Mouse (Mus musculus) CH12.LX (cell line): ENCODE measurements at regions not wholly inside any gene's neighbourhood (a gene's known extent, or its start where the extent isn't known, plus 50 kb on each side); places are given as distances from the start of the nearest gene placed in this dataset.

ENCODE experiments used
- DNase-seq: peaks from one replicate; pipeline ENCODE4 v3.0.0-alpha.2; 2013; ENCODE audit errors: extremely low read depth
- H3K27ac ChIP-seq: 2 replicates; pipeline ENCODE4 v1.5.1; 2012; ENCODE audit warnings: low read depth, mild to moderate bottlenecking, control low read depth, moderate library complexity; ENCODE audit not compliant: insufficient read depth
- H3K27me3 ChIP-seq: replicated peaks from 2 replicates; pipeline ENCODE3; 2012; ENCODE audit warnings: inconsistent platforms
- H3K36me3 ChIP-seq, 2 experiments: replicated peaks in 1 of 2; 2 replicates each; pipeline versions ENCODE3 to v1.6.1; 2012; ENCODE audit warnings: inconsistent platforms in 1 of 2, low read length in 1 of 2, mild to moderate bottlenecking in 1 of 2, mixed read lengths in 1 of 2, moderate library complexity in 1 of 2; ENCODE audit not compliant: control insufficient read depth in 1 of 2, insufficient read depth in 1 of 2
- H3K4me1 ChIP-seq, 2 experiments: 2 replicates each; pipeline ENCODE4 v1.6.1; 2012; ENCODE audit warnings: inconsistent platforms in 1 of 2, moderate library complexity in 1 of 2; ENCODE audit not compliant: insufficient read depth in 2 of 2, control insufficient read depth in 1 of 2
- H3K4me2 ChIP-seq: 2 replicates; pipeline ENCODE4 v1.6.1; 2012; ENCODE audit warnings: low read depth, mild to moderate bottlenecking, control low read depth; ENCODE audit not compliant: poor library complexity, insufficient read depth, severe bottlenecking
- H3K4me3 ChIP-seq, 3 experiments: fragments of 150-350 bp in 1 of 3; sonication (generic) in 1 of 3; replicated peaks in 1 of 3; 2 replicates each; pipeline versions ENCODE3 to v1.5.1; 2011 to 2012; ENCODE audit warnings: low read depth in 2 of 3, low read length in 2 of 3, mild to moderate bottlenecking in 2 of 3, moderate library complexity in 2 of 3, control low read depth in 1 of 3, improper control_type of control experiment in 1 of 3, inconsistent platforms in 1 of 3, mixed read lengths in 1 of 3; ENCODE audit not compliant: poor library complexity in 1 of 3
- H3K79me2 ChIP-seq: replicated peaks from 2 replicates; pipeline ENCODE4 v1.6.1; 2012; ENCODE audit warnings: mild to moderate bottlenecking, moderate library complexity; ENCODE audit not compliant: control insufficient read depth, poor library complexity, insufficient read depth, severe bottlenecking; ENCODE audit errors: extremely low read depth
- H3K9ac ChIP-seq: 2 replicates; pipeline ENCODE4 v1.6.1; 2012; ENCODE audit warnings: low read depth, mild to moderate bottlenecking, control low read depth, moderate library complexity; ENCODE audit not compliant: insufficient read depth
- H3K9me3 ChIP-seq: replicated peaks from 2 replicates; pipeline ENCODE3; 2012; ENCODE audit warnings: low read length, inconsistent platforms, mixed read lengths
- BHLHE40 ChIP-seq: IDR thresholded peaks from 2 replicates; pipeline ENCODE4 v1.6.1; 2011; ENCODE audit warnings: mild to moderate bottlenecking, low read depth, low read length, improper control_type of control experiment
- CTCF ChIP-seq, 2 experiments: IDR thresholded peaks in 1 of 2; conservative IDR thresholded peaks in 1 of 2; 2 replicates each; pipeline ENCODE4 v1.5.1; 2011 to 2012; ENCODE audit warnings: low read depth in 2 of 2, low read length in 2 of 2, improper control_type of control experiment in 1 of 2, inconsistent platforms in 1 of 2, mild to moderate bottlenecking in 1 of 2, moderate library complexity in 1 of 2
- E2F4 ChIP-seq: IDR thresholded peaks from 2 replicates; pipeline ENCODE4 v1.6.1; 2011; ENCODE audit warnings: low read depth, low read length, improper control_type of control experiment; ENCODE audit not compliant: insufficient replicate concordance
- ELF1 ChIP-seq: IDR thresholded peaks from 2 replicates; pipeline ENCODE4 v1.6.1; 2014; ENCODE audit warnings: low read depth, mild to moderate bottlenecking, inconsistent platforms, low read length, improper control_type of control experiment
- EP300 ChIP-seq: IDR thresholded peaks from 2 replicates; pipeline ENCODE4 v1.6.1; 2011; ENCODE audit warnings: low read length, improper control_type of control experiment
- ETS1 ChIP-seq: conservative IDR thresholded peaks from 2 replicates; pipeline ENCODE4 v1.6.1; 2012; ENCODE audit warnings: low read depth, mild to moderate bottlenecking, inconsistent platforms, low read length, improper control_type of control experiment, moderate library complexity
- HCFC1 ChIP-seq: IDR thresholded peaks from 2 replicates; pipeline ENCODE4 v1.6.1; 2012; ENCODE audit warnings: low read depth, mild to moderate bottlenecking, inconsistent platforms, low read length, improper control_type of control experiment
- IRF4 ChIP-seq: IDR thresholded peaks from 2 replicates; pipeline ENCODE4 v1.6.1; 2014; ENCODE audit warnings: low read depth, mild to moderate bottlenecking, inconsistent platforms, low read length, improper control_type of control experiment
- JUN ChIP-seq: IDR thresholded peaks from 2 replicates; pipeline ENCODE4 v1.6.1; 2011; ENCODE audit warnings: low read depth, mild to moderate bottlenecking, low read length, improper control_type of control experiment, moderate library complexity; ENCODE audit not compliant: insufficient read depth
- JUND ChIP-seq: conservative IDR thresholded peaks from 2 replicates; pipeline ENCODE4 v1.6.1; 2011; ENCODE audit warnings: low read depth, low read length, improper control_type of control experiment
- KAT2A ChIP-seq: IDR thresholded peaks from 2 replicates; pipeline ENCODE4 v1.6.1; 2012; ENCODE audit warnings: low read length, improper control_type of control experiment, inconsistent platforms; ENCODE audit not compliant: insufficient replicate concordance
- MAFK ChIP-seq: IDR thresholded peaks from 2 replicates; pipeline ENCODE4 v1.6.1; 2011; ENCODE audit warnings: low read length, improper control_type of control experiment; ENCODE audit not compliant: insufficient replicate concordance
- MAX ChIP-seq: IDR thresholded peaks from 2 replicates; pipeline ENCODE4 v1.6.1; 2011; ENCODE audit warnings: low read length, improper control_type of control experiment
- MEF2A ChIP-seq: IDR thresholded peaks from 2 replicates; pipeline ENCODE4 v1.6.1; 2014; ENCODE audit warnings: low read depth, mild to moderate bottlenecking, inconsistent platforms, low read length, improper control_type of control experiment, borderline replicate concordance
- MXI1 ChIP-seq: IDR thresholded peaks from 2 replicates; pipeline ENCODE4 v1.6.1; 2011; ENCODE audit warnings: mild to moderate bottlenecking, low read depth, low read length, improper control_type of control experiment
- NRF1 ChIP-seq: IDR thresholded peaks from 2 replicates; pipeline ENCODE4 v1.6.1; 2014; ENCODE audit warnings: low read depth, mild to moderate bottlenecking, inconsistent platforms, low read length, improper control_type of control experiment, moderate library complexity
- PAX5 ChIP-seq: IDR thresholded peaks from 2 replicates; pipeline ENCODE4 v1.6.1; 2012; ENCODE audit warnings: low read length, inconsistent platforms, mixed read lengths
- POLR2AphosphoS2 ChIP-seq: IDR thresholded peaks from 2 replicates; pipeline ENCODE4 v1.6.1; 2011; ENCODE audit warnings: low read depth, low read length, improper control_type of control experiment
- RAD21 ChIP-seq: IDR thresholded peaks from 2 replicates; pipeline ENCODE4 v1.6.1; 2011; ENCODE audit warnings: low read depth, mild to moderate bottlenecking, low read length, improper control_type of control experiment, moderate library complexity
- RCOR1 ChIP-seq: conservative IDR thresholded peaks from 2 replicates; pipeline ENCODE4 v1.6.1; 2012; ENCODE audit warnings: low read depth, mild to moderate bottlenecking, inconsistent platforms, low read length, improper control_type of control experiment
- SIN3A ChIP-seq: IDR thresholded peaks from 2 replicates; pipeline ENCODE4 v1.6.1; 2012; ENCODE audit warnings: low read length, improper control_type of control experiment, inconsistent platforms
- SMC3 ChIP-seq: IDR thresholded peaks from 2 replicates; pipeline ENCODE4 v1.6.1; 2011; ENCODE audit warnings: low read depth, low read length, improper control_type of control experiment
- TCF12 ChIP-seq: IDR thresholded peaks from 2 replicates; pipeline ENCODE4 v1.6.1; 2014; ENCODE audit warnings: low read depth, mild to moderate bottlenecking, inconsistent platforms, low read length, improper control_type of control experiment
- UBTF ChIP-seq: IDR thresholded peaks from 2 replicates; pipeline ENCODE4 v1.6.1; 2012; ENCODE audit warnings: low read depth, mild to moderate bottlenecking, inconsistent platforms, low read length, improper control_type of control experiment, moderate library complexity
- USF1 ChIP-seq: IDR thresholded peaks from 2 replicates; pipeline ENCODE4 v1.6.1; 2014; ENCODE audit warnings: low read depth, mild to moderate bottlenecking, inconsistent platforms, low read length, improper control_type of control experiment
- ZNF384 ChIP-seq: IDR thresholded peaks from 2 replicates; pipeline ENCODE4 v1.6.1; 2012; ENCODE audit warnings: low read depth, low read length, improper control_type of control experiment, inconsistent platforms
- dilution Hi-C: fragments of 300-500 bp; cut with MboI; formaldehyde crosslinking; loops from 2 replicates; pipeline ENCODE4 v1.14.3; 2020; ENCODE audit warnings: low sequenced_read_pairs; ENCODE audit not compliant: extremely low pct_unique_long_range_greater_than_20kb, extremely low pct_ligation_motif_present
- in situ Hi-C: fragments of 300-500 bp; cut with MboI; formaldehyde crosslinking; loops from 3 replicates; pipeline ENCODE4 v1.14.3; 2019; ENCODE audit warnings: low sequenced_read_pairs, low pct_ligation_motif_present, low pct_unique_long_range_greater_than_20kb, mixed read lengths

GRCm38 (mm10) chr10:53443443-53443842 is 63.7 kb upstream of the Cep85l start:
- in situ Hi-C loops = no loop called here
- peaks cover 4% of the 10 kb centered on the region for H3K9me3 ChIP-seq
- no peak for DNase-seq

GRCm38 (mm10) chr10:53442912-53443311 is 63.2 kb upstream of the Cep85l start:
- peaks cover 0 to 17% of the 10 kb centered on the region in 2 experiments; a peak in 3 of 4 replicates for H3K4me1 ChIP-seq
- dilution Hi-C loops = no loop called here
- no peak overlapping the region for H3K27ac ChIP-seq
- no peak overlapping the region for H3K4me2 ChIP-seq
- peaks cover 4% of the 10 kb centered on the region for H3K9me3 ChIP-seq
- peak; percentile 15 for DNase-seq
- TF ChIP-seq ZNF384 = no peak
- TF ChIP-seq IRF4 = peak; percentile 35; the same call in 1 of the 2 replicates
- TF ChIP-seq EP300 = peak; percentile 33; the same call in 1 of the 2 replicates
- no peak for TF ChIP-seq ELF1
- H3K79me2 ChIP-seq = no peaks in the 10 kb centered on the region
- in situ Hi-C loops = no loop called here
- no peak overlapping the region for H3K9ac ChIP-seq
- no peaks in the 10 kb centered on the region for H3K27me3 ChIP-seq
- H3K36me3 ChIP-seq = no peaks in the 10 kb centered on the region
- H3K4me3 ChIP-seq = no peak overlapping the region

More at GRCm38 (mm10) chr10:53443443-53443842, 63.7 kb upstream of the Cep85l start:
- Histone ChIP-seq H3K9ac (no peak overlapping the region), H3K79me2 (no peaks in the 10 kb centered on the region), H3K36me3 (no peaks in the 10 kb centered on the region), H3K4me2 (no peak overlapping the region), H3K4me3 (no peak overlapping the region), H3K4me1 (peaks cover 0 to 17% of the 10 kb centered on the region in 2 experiments; a peak in 3 of 4 replicates), H3K27ac (no peak overlapping the region), H3K27me3 (no peaks in the 10 kb centered on the region)
- TF ChIP-seq ZNF384 = no peak
- TF ChIP-seq KAT2A = no peak
- TF ChIP-seq PAX5 = no peak
- TF ChIP-seq USF1 = no peak
- no peak for TF ChIP-seq RAD21
- TF ChIP-seq NRF1 = no peak
- no peak for TF ChIP-seq RCOR1
- no peak for TF ChIP-seq ETS1
- TF ChIP-seq MAFK = no peak
- TF ChIP-seq E2F4 = no peak
- TF ChIP-seq MAX = no peak
- dilution Hi-C loops = no loop called here

- H3K4me3 ChIP-seq = no peak overlapping the region
- dilution Hi-C loops = no loop called here
- in situ Hi-C loops = no loop called here
- H3K36me3 ChIP-seq = no peaks in the 10 kb centered on the region
- H3K79me2 ChIP-seq = no peaks in the 10 kb centered on the region
- peaks cover 3 to 21% of the 10 kb centered on the region in 2 experiments; a peak in 3 of 4 replicates for H3K4me1 ChIP-seq
- no peak overlapping the region for H3K4me2 ChIP-seq
- peak; percentile 29 for DNase-seq
- H3K9me3 ChIP-seq = peaks cover 4% of the 10 kb centered on the region
- no peak overlapping the region for H3K9ac ChIP-seq
- no peak overlapping the region for H3K27ac ChIP-seq
- H3K27me3 ChIP-seq = no peaks in the 10 kb centered on the region
- no peak for TF ChIP-seq SIN3A
- TF ChIP-seq TCF12 = no peak
- TF ChIP-seq E2F4 = no peak
- TF ChIP-seq CTCF (conservative IDR thresholded peaks at IDR 0.05 in 1 of 2, IDR thresholded peaks at IDR 0.05 in 1 of 2; ENCODE audit: low read depth in 2 of 2, low read length in 2 of 2) = no peak
- TF ChIP-seq BHLHE40 = no peak
- TF ChIP-seq PAX5 = no peak
- no peak for TF ChIP-seq SMC3
- TF ChIP-seq HCFC1 = no peak
- TF ChIP-seq MXI1 = no peak
- TF ChIP-seq POLR2AphosphoS2 = no peak
- TF ChIP-seq JUN = no peak
- TF ChIP-seq USF1 = no peak
- no peak for TF ChIP-seq UBTF
- no peak for TF ChIP-seq JUND
- TF ChIP-seq RCOR1 = no peak
- TF ChIP-seq MEF2A = no peak
- no peak for TF ChIP-seq ETS1
- no peak for TF ChIP-seq EP300
Observed at GRCm38 (mm10) chr10:53440251-53440650, 60.5 kb upstream of the Cep85l start.
